Mouse (Mus musculus) megakaryocyte, embryonic 14.5 days (primary cell): ENCODE results near the gene Gpr88. TPM values are rescaled to one million over a fixed set of nuclear protein-coding genes. Genes with fewer than 3 reads are reported as not detected.

Source experiments
- H3K27me3 ChIP-seq: replicated peaks from 2 replicates; pipeline ENCODE3; 2012; ENCODE audit warnings: inconsistent platforms
- H3K36me3 ChIP-seq: replicated peaks from 2 replicates; pipeline ENCODE3; 2012; ENCODE audit warnings: low read length, inconsistent platforms, mixed read lengths
- H3K4me1 ChIP-seq: 2 replicates; pipeline ENCODE4 v1.6.1; 2012; ENCODE audit warnings: inconsistent platforms
- H3K4me3 ChIP-seq: replicated peaks from 2 replicates; pipeline ENCODE3; 2012; ENCODE audit warnings: moderate library complexity, mild to moderate bottlenecking, inconsistent platforms
- H3K9me3 ChIP-seq: 2 replicates; pipeline ENCODE4 v1.6.1; 2012; ENCODE audit warnings: inconsistent platforms
- FLI1 ChIP-seq: IDR thresholded peaks from 2 replicates; pipeline ENCODE4 v1.6.1; 2012; ENCODE audit warnings: low read length, inconsistent platforms, mixed read lengths
- GATA1 ChIP-seq: IDR thresholded peaks from 3 replicates; pipeline ENCODE4 v1.6.1; 2012; ENCODE audit warnings: mixed read lengths, low read length, inconsistent platforms, borderline replicate concordance
- polyA plus RNA-seq: library from polyadenylated mRNA; stranded (reverse); fragments of >175 nt; gene quantifications from 2 replicates; pipeline ENCODE4 v1.2.3, GENCODE M21; 2012; ENCODE audit warnings: low replicate concordance; ENCODE audit not compliant: insufficient read depth

The Gpr88 gene
- polyA plus RNA-seq, 1 experiment = 0.07 TPM

DNA sequence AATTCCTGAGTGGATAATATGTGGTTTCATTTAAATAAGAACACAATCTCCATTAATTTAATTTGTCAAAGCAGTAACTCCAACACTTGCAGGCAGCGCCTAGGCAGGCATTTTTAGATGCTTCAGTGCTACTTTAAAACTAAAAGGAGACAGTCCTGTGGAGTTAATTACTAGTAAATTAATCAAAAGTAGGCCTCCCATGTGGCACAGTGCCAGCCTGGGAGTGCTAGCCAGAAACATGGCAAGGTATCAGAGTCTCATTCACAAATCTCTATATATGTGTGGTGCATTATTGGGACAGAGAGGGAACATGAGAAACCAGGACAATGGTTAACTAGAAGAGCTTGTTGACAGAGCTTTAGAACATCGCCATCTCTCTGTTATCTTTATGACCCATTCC lies 4.3 kb downstream of the Gpr88 start:
- Histone ChIP-seq H3K4me3 (no peak overlapping the region), H3K4me1 (peaks cover 20% of the 10 kb centered on the region), H3K36me3 (no peaks in the 10 kb centered on the region), H3K27me3 (peaks cover 73% of the 10 kb centered on the region), H3K9me3 (0 out of 2 replicates have a peak, but pooled peaks cover 4% of the 10 kb centered on the region)
- TF ChIP-seq FLI1 (no peak), GATA1 (no peak)

DNA sequence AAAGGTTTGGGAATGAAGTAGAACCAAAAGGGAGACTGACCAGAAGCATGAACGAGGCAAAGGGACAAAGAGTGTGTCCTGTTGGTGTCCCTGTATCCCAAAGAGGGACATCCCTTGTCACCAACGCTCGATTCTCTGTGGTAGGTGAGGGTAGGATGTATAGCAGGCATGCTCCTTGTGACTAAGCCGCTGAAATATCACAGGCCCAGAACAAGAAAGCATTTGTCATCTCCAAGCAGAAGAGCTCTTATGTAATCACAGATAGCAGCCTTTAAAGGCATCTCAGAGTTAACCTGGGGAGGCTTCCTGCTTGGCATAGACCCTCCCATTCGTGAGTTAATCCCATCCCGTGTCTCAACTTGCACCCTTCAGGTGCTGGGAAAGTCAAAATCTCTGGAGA lies 8.8 kb downstream of the Gpr88 start:
- no peaks in the 10 kb centered on the region for H3K36me3 ChIP-seq
- TF ChIP-seq GATA1 (no peak), FLI1 (no peak)
- no peaks in the 10 kb centered on the region for H3K4me1 ChIP-seq
- peaks cover 33% of the 10 kb centered on the region for H3K27me3 ChIP-seq
- H3K4me3 ChIP-seq = no peak overlapping the region
- no peaks in the 10 kb centered on the region for H3K9me3 ChIP-seq

DNA sequence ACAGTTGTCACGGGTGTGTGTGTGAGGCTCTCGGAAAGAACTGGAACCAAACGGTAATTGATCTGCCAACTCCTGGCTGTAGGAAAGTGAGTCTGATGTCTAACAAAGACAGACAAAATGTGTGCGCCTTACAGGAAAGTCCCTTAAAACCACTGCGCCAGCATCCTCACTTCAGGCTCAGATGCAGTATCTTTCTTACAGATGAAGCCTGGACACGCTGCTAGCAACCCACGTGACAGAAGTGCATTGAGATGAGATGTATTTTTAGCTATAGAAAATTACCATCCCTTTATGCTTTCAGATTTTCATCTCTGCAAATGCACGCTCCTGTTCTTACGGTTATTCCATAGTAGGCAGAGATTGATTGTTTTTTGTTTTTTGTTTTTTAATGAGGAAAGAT lies 10.6 kb downstream of the Gpr88 start:
- H3K4me1 ChIP-seq = no peaks in the 10 kb centered on the region
- no peak overlapping the region for H3K4me3 ChIP-seq
- H3K36me3 ChIP-seq = no peaks in the 10 kb centered on the region
- H3K9me3 ChIP-seq = 0 out of 2 replicates have a peak, but pooled peaks cover 2% of the 10 kb centered on the region
- H3K27me3 ChIP-seq = peaks cover 18% of the 10 kb centered on the region
- TF ChIP-seq FLI1 (no peak), GATA1 (no peak)

DNA sequence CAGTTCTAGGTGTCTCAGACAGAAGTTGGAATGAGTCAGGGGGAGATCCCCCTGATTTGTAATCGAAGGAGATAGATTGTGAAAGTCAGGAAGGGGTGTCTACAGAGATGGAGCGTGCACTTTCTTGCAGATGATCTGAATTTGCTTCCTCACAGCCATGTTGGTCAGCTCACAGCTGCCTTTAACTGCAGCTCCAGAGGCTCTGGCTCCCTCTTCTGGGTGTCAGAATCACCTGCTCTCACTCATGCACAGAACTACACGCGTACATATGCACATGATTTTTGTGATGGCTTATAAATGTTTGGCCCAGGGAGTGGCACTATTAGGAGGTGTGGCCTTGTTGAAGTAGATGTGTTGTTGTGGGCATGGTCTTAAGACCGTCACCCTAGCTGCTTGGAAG lies 15.8 kb downstream of the Gpr88 start:
- H3K9me3 ChIP-seq = 0 out of 2 replicates have a peak, but pooled peaks cover 6% of the 10 kb centered on the region
- H3K4me1 ChIP-seq = no peaks in the 10 kb centered on the region
- no peak overlapping the region for H3K4me3 ChIP-seq
- H3K36me3 ChIP-seq = no peaks in the 10 kb centered on the region
- H3K27me3 ChIP-seq = no peaks in the 10 kb centered on the region
- TF ChIP-seq FLI1 (no peak), GATA1 (no peak)

GRCm38 (mm10) chr3:116236856-116237255 lies 16.4 kb downstream of the Gpr88 start:
- TF ChIP-seq FLI1 (no peak), GATA1 (no peak)
- H3K4me3 ChIP-seq = no peak overlapping the region
- H3K27me3 ChIP-seq = no peaks in the 10 kb centered on the region
- no peaks in the 10 kb centered on the region for H3K36me3 ChIP-seq
- no peaks in the 10 kb centered on the region for H3K4me1 ChIP-seq
- H3K9me3 ChIP-seq = 0 out of 2 replicates have a peak, but pooled peaks cover 6% of the 10 kb centered on the region

DNA sequence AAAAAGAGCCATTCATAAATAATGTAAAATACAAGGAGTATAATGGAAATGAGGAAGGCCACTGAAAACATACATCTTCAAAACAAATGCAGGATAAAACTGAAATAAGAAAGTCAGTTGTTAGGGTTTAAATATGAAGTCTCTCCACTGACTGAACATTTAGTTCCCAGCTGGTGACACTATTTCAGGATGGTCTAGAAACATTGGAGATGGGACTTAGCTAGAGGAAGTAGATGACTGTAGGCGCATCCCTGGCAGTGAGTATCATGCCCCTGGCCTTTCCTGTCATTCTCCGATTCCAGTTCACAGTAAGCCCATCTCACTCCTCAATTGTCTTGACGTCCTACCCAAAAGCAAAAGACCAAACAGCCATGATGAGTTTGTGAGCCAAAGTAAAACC lies 19.8 kb downstream of the Gpr88 start:
- no peak for TF ChIP-seq GATA1
- TF ChIP-seq FLI1 = no peak
- Histone ChIP-seq H3K4me3 (no peak overlapping the region), H3K27me3 (peaks cover 3% of the 10 kb centered on the region), H3K4me1 (no peaks in the 10 kb centered on the region), H3K9me3 (0 out of 2 replicates have a peak, but pooled peaks cover 6% of the 10 kb centered on the region), H3K36me3 (no peaks in the 10 kb centered on the region)

- Histone ChIP-seq H3K27me3 (peaks cover 3% of the 10 kb centered on the region), H3K36me3 (no peaks in the 10 kb centered on the region), H3K4me3 (no peak overlapping the region), H3K9me3 (0 out of 2 replicates have a peak, but pooled peaks cover 5% of the 10 kb centered on the region), H3K4me1 (no peaks in the 10 kb centered on the region)
- no peak for TF ChIP-seq GATA1
Observed at GRCm38 (mm10) chr3:116232763-116233162, 20.5 kb downstream of the Gpr88 start.

- H3K27me3 ChIP-seq = peaks cover 3% of the 10 kb centered on the region
- H3K9me3 ChIP-seq = no peaks in the 10 kb centered on the region
- H3K36me3 ChIP-seq = no peaks in the 10 kb centered on the region
- no peak overlapping the region for H3K4me3 ChIP-seq
- no peak for TF ChIP-seq GATA1
- TF ChIP-seq FLI1 = no peak
- no peaks in the 10 kb centered on the region for H3K4me1 ChIP-seq
Observed at GRCm38 (mm10) chr3:116229336-116229735, 24.0 kb downstream of the Gpr88 start.

- no peak overlapping the region for H3K4me3 ChIP-seq
- TF ChIP-seq GATA1 (no peak), FLI1 (no peak)
- H3K9me3 ChIP-seq = no peaks in the 10 kb centered on the region
- peaks cover 3% of the 10 kb centered on the region for H3K27me3 ChIP-seq
- H3K36me3 ChIP-seq = no peaks in the 10 kb centered on the region
- H3K4me1 ChIP-seq = no peaks in the 10 kb centered on the region
Observed at GRCm38 (mm10) chr3:116228360-116229245, 24.7 kb downstream of the Gpr88 start.

DNA sequence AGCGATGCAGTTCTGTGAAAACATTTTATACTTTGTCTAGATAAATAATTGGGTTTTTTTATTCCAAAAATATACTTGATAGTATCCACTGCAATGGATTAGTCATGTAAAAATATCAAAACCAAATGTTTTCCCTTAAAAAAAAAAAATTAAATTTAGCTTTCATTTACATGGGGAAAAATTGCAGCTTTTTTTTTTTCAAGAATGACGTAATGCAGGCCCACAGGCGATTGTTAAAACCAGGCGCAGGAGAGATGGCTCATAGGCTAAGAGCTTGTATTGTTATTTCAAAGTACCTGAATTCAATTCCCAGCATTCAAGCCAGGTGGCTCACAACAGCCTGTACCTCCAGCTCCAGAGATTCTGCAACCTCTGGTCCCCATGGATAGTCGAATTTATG lies 25.9 kb downstream of the Gpr88 start:
- peaks cover 7% of the 10 kb centered on the region for H3K27me3 ChIP-seq
- TF ChIP-seq FLI1 = no peak
- TF ChIP-seq GATA1 = no peak
- H3K36me3 ChIP-seq = no peaks in the 10 kb centered on the region
- H3K4me3 ChIP-seq = no peak overlapping the region
- no peaks in the 10 kb centered on the region for H3K4me1 ChIP-seq
- no peaks in the 10 kb centered on the region for H3K9me3 ChIP-seq
